Mouse (Mus musculus) limb, embryonic 14.5 days (tissue): ENCODE data around the gene 4921539E11Rik. TPM values are rescaled to one million over a fixed set of nuclear protein-coding genes. Genes with fewer than 3 reads are reported as not detected.

ENCODE experiments used
- ATAC-seq: fragments of 200-750 bp; cut with Nextera tagmentation; 2 replicates; pipeline ENCODE4 v1.8.0; 2017; ENCODE audit warnings: low read depth, moderate number of reproducible peaks, moderate TSS enrichment; ENCODE audit not compliant: low FRiP score
- DNase-seq: peaks from one replicate; pipeline ENCODE4 v3.0.0-alpha.2; 2015; ENCODE audit warnings: low spot score
- H3K27ac ChIP-seq: fragments of 300-500 bp; sonication (generic); replicated peaks from 2 replicates; pipeline ENCODE4 v1.5.1; 2014; ENCODE audit warnings: low read depth, mild to moderate bottlenecking, low read length, moderate library complexity, mixed read lengths
- H3K27me3 ChIP-seq: fragments of 300-500 bp; sonication (generic); 2 replicates; pipeline ENCODE4 v1.6.1; 2014; ENCODE audit warnings: low read length, mixed read lengths; ENCODE audit not compliant: control insufficient read depth, insufficient read depth
- H3K36me3 ChIP-seq: fragments of 300-500 bp; sonication (generic); 2 replicates; pipeline ENCODE4 v1.6.1; 2014; ENCODE audit warnings: mild to moderate bottlenecking, low read length, moderate library complexity, mixed read lengths; ENCODE audit not compliant: control insufficient read depth, insufficient read depth
- H3K4me1 ChIP-seq: fragments of 300-500 bp; sonication (generic); 2 replicates; pipeline ENCODE4 v1.6.1; 2014; ENCODE audit warnings: antibody characterized with exemption, low read length, mixed read lengths; ENCODE audit not compliant: control insufficient read depth, insufficient read depth
- H3K4me2 ChIP-seq: fragments of 300-500 bp; sonication (generic); replicated peaks from 2 replicates; pipeline ENCODE4 v1.6.1; 2014; ENCODE audit warnings: low read depth, mild to moderate bottlenecking, low read length, moderate library complexity; ENCODE audit not compliant: severe bottlenecking
- H3K4me3 ChIP-seq: fragments of 300-500 bp; sonication (generic); replicated peaks from 2 replicates; pipeline ENCODE4 v1.5.1; 2014; ENCODE audit warnings: low read length
- H3K9ac ChIP-seq: fragments of 300-500 bp; sonication (generic); 2 replicates; pipeline ENCODE4 v1.6.1; 2014; ENCODE audit warnings: mild to moderate bottlenecking, low read depth, low read length, moderate library complexity; ENCODE audit not compliant: severe bottlenecking
- H3K9me3 ChIP-seq: fragments of 300-500 bp; sonication (generic); 2 replicates; pipeline ENCODE4 v1.6.1; 2016; ENCODE audit warnings: low read length; ENCODE audit not compliant: control insufficient read depth
- POLR2A ChIP-seq: fragments of 200-500 bp; IDR thresholded peaks from 2 replicates; pipeline ENCODE4 v1.8.0; 2012; ENCODE audit warnings: inconsistent platforms, mild to moderate bottlenecking, moderate library complexity, borderline replicate concordance; ENCODE audit not compliant: insufficient read depth, insufficient read length; ENCODE audit errors: extremely low read depth
- WGBS: fragments of 180-500 bp; shearing (Covaris S2); extraction: QIAGEN DNeasy Blood & Tissue Kit; methylation state at CpG from one replicate; pipeline ENCODE4 v1.1.7; 2014; 5-methylcytosine and 5-hydroxymethylcytosine counted together
- polyA plus RNA-seq, 2 experiments: library from polyadenylated mRNA; depleted of rRNA in 1 of 2; stranded (reverse) in 1 of 2; unstranded in 1 of 2; fragments of >200 nt; fragmentation: Nextera tagmentation in 1 of 2; extraction: Ambion mirVana in 1 of 2; gene quantifications; 2 replicates each; pipeline versions ENCODE4 v1.2.1 to v1.2.3; 2012 to 2014

Gene 4921539E11Rik
- polyA plus RNA-seq, 2 experiments = not detected

DNA sequence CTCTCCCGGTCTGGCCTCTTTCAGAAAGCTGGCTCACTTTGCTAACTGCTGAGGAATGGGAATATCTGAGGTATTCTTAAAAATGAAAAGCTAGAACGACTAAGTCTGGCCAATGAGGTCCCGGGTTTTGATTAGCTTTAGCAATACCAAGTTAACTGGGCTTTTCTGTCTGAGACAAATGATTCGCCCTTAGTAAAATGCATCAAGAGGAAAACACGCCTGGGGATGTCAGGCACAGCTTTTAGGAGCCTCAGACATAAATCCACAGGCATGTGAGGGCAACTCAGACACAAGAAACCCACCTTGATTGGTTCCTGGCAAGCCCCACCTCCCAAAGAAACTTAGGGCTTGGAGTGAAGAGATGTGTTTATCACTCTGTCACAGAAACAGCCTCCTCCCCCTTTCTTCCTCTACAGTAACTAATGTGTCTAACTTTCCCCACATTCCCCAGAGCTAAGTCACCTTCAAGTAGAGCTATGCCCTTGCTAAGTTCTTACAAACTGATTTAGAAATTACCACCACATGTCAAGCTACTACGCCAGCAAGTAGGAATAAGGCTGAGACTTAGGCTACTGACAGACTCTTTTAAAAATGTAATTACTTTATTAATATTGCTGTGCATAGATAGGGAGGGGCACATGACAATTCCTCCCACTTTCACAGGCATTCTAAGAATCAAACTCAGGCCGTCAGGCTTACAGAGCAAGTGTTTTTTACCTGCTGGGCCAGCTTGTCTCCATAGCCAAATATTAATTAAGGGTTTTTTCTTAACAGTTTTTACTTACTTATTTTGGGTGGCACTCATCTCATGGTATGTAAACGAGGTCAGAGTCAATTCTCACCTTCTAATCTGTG, 101.7 kb downstream of the 4921539E11Rik start:
- Histone ChIP-seq H3K9ac (no peak overlapping the region), H3K4me3 (no peak overlapping the region), H3K9me3 (no peaks in the 10 kb centered on the region), H3K4me1 (no peaks in the 10 kb centered on the region), H3K27me3 (no peaks in the 10 kb centered on the region), H3K36me3 (peaks cover 70% of the 10 kb centered on the region), H3K4me2 (no peak overlapping the region), H3K27ac (no peak overlapping the region)
- TF ChIP-seq POLR2A = no peak
- DNase-seq (no peak), ATAC-seq (no peak)
- WGBS = 77% methylated on average over 8 of the region's 8 CpGs

Other genes with a start within 250 kb of the 4921539E11Rik start
- 32.8 and 32.9 TPM in 2 replicates for gene Mier1, start 176.5 kb downstream of the 4921539E11Rik start, polyA plus RNA-seq (2012; rRNA removed)
- gene Mier1, start 176.5 kb downstream of the 4921539E11Rik start, polyA plus RNA-seq (2014; fragmentation: Nextera tagmentation; extraction: Ambion mirVana) = 41.2 and 46.4 TPM in 2 replicates
- 5.4 and 7.0 TPM in 2 replicates for gene Wdr78, start 176.3 kb downstream of the 4921539E11Rik start, polyA plus RNA-seq (2012; rRNA removed)
- 3.4 and 4.4 TPM in 2 replicates for gene Wdr78, start 176.3 kb downstream of the 4921539E11Rik start, polyA plus RNA-seq (2014; fragmentation: Nextera tagmentation; extraction: Ambion mirVana)
- 18.0 and 23.7 TPM in 2 replicates for gene Slc35d1, start 75.7 kb downstream of the 4921539E11Rik start, polyA plus RNA-seq (2012; rRNA removed)
- 12.2 and 14.4 TPM in 2 replicates for gene Slc35d1, start 75.7 kb downstream of the 4921539E11Rik start, polyA plus RNA-seq (2014; fragmentation: Nextera tagmentation; extraction: Ambion mirVana)
- gene Oma1, start 22.9 kb upstream of the 4921539E11Rik start, polyA plus RNA-seq (2012; rRNA removed) = 10.2 and 10.4 TPM in 2 replicates
- gene Oma1, start 22.9 kb upstream of the 4921539E11Rik start, polyA plus RNA-seq (2014; fragmentation: Nextera tagmentation; extraction: Ambion mirVana) = 15.1 and 16.7 TPM in 2 replicates